Mouse (Mus musculus) embryonic fibroblast, embryonic 13.5 days (primary cell): Measurements from ENCODE around the gene Traf3ip3.

Experiments used
- CTCF ChIP-seq: IDR thresholded peaks from 2 replicates; pipeline ENCODE4 v1.5.1; 2011; ENCODE audit warnings: mild to moderate bottlenecking, control low read depth, low read length, moderate library complexity, borderline replicate concordance; ENCODE audit not compliant: insufficient read depth
- POLR2A ChIP-seq: IDR thresholded peaks from 2 replicates; pipeline ENCODE4 v1.6.1; 2011; ENCODE audit warnings: low read depth, mild to moderate bottlenecking, control low read depth, low read length, moderate library complexity

GRCm38 (mm10) chr1:193243571-193244193 lies 42.2 kb upstream of the Traf3ip3 start:
- TF ChIP-seq CTCF, result no peak
- no peak for TF ChIP-seq POLR2A
